Comparison of ENCODE assay signal across 9 mouse cellular contexts in the genomic region with DNA sequence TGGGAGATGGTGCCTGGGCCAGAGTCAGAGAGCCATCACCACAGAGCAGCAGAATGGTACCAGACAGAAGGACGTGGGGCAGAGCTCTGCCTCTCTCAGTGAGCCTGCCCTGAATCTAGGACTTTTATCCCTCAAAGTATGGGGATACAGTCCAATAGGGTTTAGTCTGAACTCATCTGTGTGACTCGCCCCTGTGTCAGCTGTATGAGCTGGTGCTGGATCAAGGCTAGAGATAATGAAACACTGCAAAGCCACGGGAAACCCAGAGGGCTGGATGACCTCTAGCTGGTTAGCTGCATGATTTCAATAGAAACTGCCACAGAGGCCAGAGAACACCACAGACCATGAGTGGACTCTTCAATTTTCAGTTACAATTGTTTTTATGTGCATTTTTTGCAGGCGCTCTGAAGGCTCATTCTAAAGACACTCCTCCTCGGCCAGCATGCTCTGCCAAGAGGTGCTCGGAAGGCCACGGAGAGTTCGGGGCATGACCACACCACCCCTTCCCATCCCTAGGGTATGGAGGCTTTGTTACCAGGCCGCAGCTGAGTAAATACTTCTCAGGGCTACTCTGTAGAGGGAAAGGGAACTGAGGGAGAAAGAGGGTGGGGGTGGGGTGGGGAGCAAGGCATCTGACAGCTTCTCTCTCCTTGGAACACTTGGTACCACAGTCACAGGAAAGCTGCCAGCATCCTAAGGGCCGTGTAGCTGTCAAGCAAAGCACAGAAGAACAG. TPM values are rescaled to one million over a fixed set of nuclear protein-coding genes. Genes with fewer than 3 reads are reported as not detected.
DNase-seq lines count a peak whose midpoint lies in the region; ATAC-seq and TF ChIP-seq lines count a peak whose summit lies in the region.
"Had no signal": no experiment of that assay in that cellular context is flagged by ENCODE, and none has a peak within 500 bp of the region (broad histone marks: within the 10 kb centered on the region; RNA-seq: fewer than 3 reads in every experiment).

No protein-coding gene starts in this region.

- no peak overlapping the region for H3K9ac ChIP-seq in kidney, embryonic 15.5 days
- H3K9ac ChIP-seq in intestine, embryonic 16.5 days (ENCODE audit: low read depth, low read length) = no peak overlapping the region
- H3K9ac ChIP-seq: liver, embryonic 15.5 days had no signal

- H3K4me2 ChIP-seq in kidney, embryonic 15.5 days = no peak overlapping the region
- H3K4me2 ChIP-seq in intestine, embryonic 16.5 days (ENCODE audit: low read depth, low read length) = no peak overlapping the region
- H3K4me2 ChIP-seq: liver, embryonic 15.5 days had no signal

- peak overlapping the region; percentile 33 for H3K27ac ChIP-seq in kidney, embryonic 15.5 days
- H3K27ac ChIP-seq in intestine, embryonic 16.5 days (ENCODE audit: low read length) = 0 out of 2 replicates have a peak overlapping the region, but pooled peaks have one; percentile 7
- H3K27ac ChIP-seq in olfactory bulb, adult 2 months (ENCODE audit: insufficient read depth, low read depth, low read length) = peak overlapping the region; percentile 72
- H3K27ac ChIP-seq: liver, embryonic 15.5 days had no signal

- no peaks in the 10 kb centered on the region for H3K36me3 ChIP-seq in kidney, embryonic 15.5 days
- no peaks in the 10 kb centered on the region for H3K36me3 ChIP-seq in intestine, embryonic 16.5 days (ENCODE audit: control insufficient read depth, insufficient read depth, low read length)
- H3K36me3 ChIP-seq: liver, embryonic 15.5 days had no signal

- peaks cover 21% of the 10 kb centered on the region for H3K4me1 ChIP-seq in kidney, embryonic 15.5 days
- H3K4me1 ChIP-seq in intestine, embryonic 16.5 days (ENCODE audit: control insufficient read depth, insufficient read depth, low read length) = peaks cover 10% of the 10 kb centered on the region
- peaks cover 9% of the 10 kb centered on the region for H3K4me1 ChIP-seq in olfactory bulb, adult 2 months (ENCODE audit: control insufficient read depth, insufficient read depth, low read length)
- H3K4me1 ChIP-seq: liver, embryonic 15.5 days had no signal

- WGBS in kidney, embryonic 15.5 days = 38% methylated on average over 10 of the region's 10 CpGs
- 47% methylated on average over 10 of the region's 10 CpGs for WGBS in intestine, embryonic 16.5 days
- 50% methylated on average over 10 of the region's 10 CpGs for WGBS in olfactory bulb, adult 2 months

- TF ChIP-seq POLR2A in olfactory bulb, adult 2 months (IDR thresholded peaks at IDR 0.05; ENCODE audit: insufficient read depth, low read depth, low read length) = no peak

- peak; percentile 60 for ATAC-seq in kidney, embryonic 15.5 days (replicated peaks; ENCODE audit: low FRiP score)
- ATAC-seq in intestine, embryonic 16.5 days = peak; percentile 40

- H3K27me3 ChIP-seq in kidney, embryonic 15.5 days = no peaks in the 10 kb centered on the region
- no peaks in the 10 kb centered on the region for H3K27me3 ChIP-seq in intestine, embryonic 16.5 days (replicated peaks; ENCODE audit: control insufficient read depth, insufficient read depth, low read length)
- H3K27me3 ChIP-seq: liver, embryonic 15.5 days had no signal

- TF ChIP-seq CTCF in olfactory bulb, adult 2 months (IDR thresholded peaks at IDR 0.05; ENCODE audit: insufficient read depth, low read depth, low read length) = no peak

- no peak for DNase-seq in kidney, adult 9 months
- DNase-seq in brain, adult 2 months (ENCODE audit: low read depth, low spot score) = peak; percentile 55
- DNase-seq in thymus, postnatal 0 days (ENCODE audit: low spot score) = no peak
- DNase-seq in left cerebral cortex, adult 11 months (ENCODE audit: low spot score) = no peak
- no peak for DNase-seq in cerebellum, postnatal 36 days

- no peaks in the 10 kb centered on the region for H3K9me3 ChIP-seq in kidney, embryonic 15.5 days (replicated peaks)
- no peaks in the 10 kb centered on the region for H3K9me3 ChIP-seq in intestine, embryonic 16.5 days (ENCODE audit: control insufficient read depth, low read length)
- H3K9me3 ChIP-seq: liver, embryonic 15.5 days had no signal

- no peak overlapping the region for H3K4me3 ChIP-seq in kidney, embryonic 15.5 days (replicated peaks)
- no peak overlapping the region for H3K4me3 ChIP-seq in intestine, embryonic 16.5 days (ENCODE audit: low read length)
- no peak overlapping the region for H3K4me3 ChIP-seq in olfactory bulb, adult 2 months (ENCODE audit: insufficient read depth, low read depth, low read length)
- H3K4me3 ChIP-seq: liver, embryonic 15.5 days had no signal

RNA-seq across cellular contexts. Expression of gene Arfgap2, which starts 48.0 kb away (rescaled TPM):
- 86.6 and 92.2 TPM in 2 replicates for polyA plus RNA-seq in kidney, embryonic 15.5 days (2015; fragmentation: Nextera tagmentation; extraction: Ambion mirVana)
- polyA plus RNA-seq in intestine, embryonic 16.5 days (2015; fragmentation: Nextera tagmentation; extraction: Ambion mirVana) = 68.4 and 73.1 TPM in 2 replicates
- not detected in 2 replicates for polyA plus RNA-seq in olfactory bulb, adult 2 months (2012; ENCODE audit: insufficient read depth, insufficient read length, low replicate concordance, missing spikeins)
- polyA plus RNA-seq in thymus, postnatal 0 days (2015; fragmentation: Nextera tagmentation; extraction: Ambion mirVana) = 95.7 and 99.8 TPM in 2 replicates

RNA-seq across cellular contexts. Expression of gene Pacsin3, which starts 57.0 kb away (rescaled TPM):
- 39.9 and 40.3 TPM in 2 replicates for polyA plus RNA-seq in kidney, embryonic 15.5 days (2015; fragmentation: Nextera tagmentation; extraction: Ambion mirVana)
- 17.0 and 21.0 TPM in 2 replicates for polyA plus RNA-seq in intestine, embryonic 16.5 days (2015; fragmentation: Nextera tagmentation; extraction: Ambion mirVana)
- polyA plus RNA-seq in olfactory bulb, adult 2 months (2012; ENCODE audit: insufficient read depth, insufficient read length, low replicate concordance, missing spikeins) = not detected in 2 replicates
- 4.3 and 5.9 TPM in 2 replicates for polyA plus RNA-seq in thymus, postnatal 0 days (2015; fragmentation: Nextera tagmentation; extraction: Ambion mirVana)

Comparison
In these comparisons a context has a peak if more than half of its experiments do, and no peak if none do; other contexts are left out.
1. H3K27ac ChIP-seq: peak in every context shown above with its lines; median percentile 72 in olfactory bulb, adult 2 months; 33 in kidney, embryonic 15.5 days; 7 in intestine, embryonic 16.5 days.